Mouse (Mus musculus): ENCODE measurements at regions not wholly inside any gene's neighbourhood (a gene's known extent, or its start where the extent isn't known, plus 50 kb on each side); places are given as distances from the start of the nearest gene placed in this dataset.

GRCm38 (mm10) chr10:99416896-99417479 lies 154.0 kb downstream of the Dusp6 start:
- DNase-seq (ENCODE audit: low read depth), result peak; percentile 77

DNA sequence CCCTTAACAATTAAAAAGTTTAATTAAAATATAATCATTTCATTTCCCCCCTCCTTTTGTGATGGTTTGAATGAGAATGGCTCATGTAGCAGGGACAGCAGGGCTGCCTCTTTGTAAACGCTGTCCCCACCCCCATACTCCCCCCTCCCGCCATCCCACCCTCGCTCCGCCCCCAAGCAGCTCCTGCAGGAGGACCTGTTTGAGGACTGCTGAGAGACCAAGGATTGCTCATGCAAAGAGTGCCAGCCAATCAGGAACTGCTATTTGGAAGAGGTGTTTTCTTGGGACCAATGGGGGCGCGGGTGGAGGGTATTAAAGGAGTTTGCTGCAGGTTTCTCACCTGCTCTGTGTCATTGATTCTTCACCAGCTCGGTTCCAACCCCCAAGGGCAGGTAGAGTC lies 154.6 kb downstream of the Dusp6 start:
- no peak for DNase-seq (ENCODE audit: low read depth)

DNA sequence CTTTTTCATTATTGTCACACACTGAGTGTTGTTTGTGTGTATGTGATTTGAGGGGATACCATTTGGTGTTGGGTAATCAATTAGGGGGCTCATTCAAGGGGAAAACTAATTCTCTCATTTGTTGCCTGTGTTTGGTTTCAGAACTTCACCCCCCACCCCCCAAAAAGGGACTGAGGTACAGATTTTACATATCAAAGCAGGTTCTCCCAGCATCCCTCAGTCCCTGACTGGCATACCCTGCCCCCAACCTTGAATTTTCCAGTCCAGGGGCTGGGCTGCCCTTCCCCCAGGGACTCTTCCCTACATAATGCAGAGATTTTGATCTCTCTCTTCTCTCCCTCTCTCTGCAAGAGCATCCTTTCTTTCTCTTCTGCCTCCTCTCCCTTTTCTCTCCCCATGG lies 155.5 kb downstream of the Dusp6 start:
- no peak for DNase-seq (ENCODE audit: low read depth)

DNA sequence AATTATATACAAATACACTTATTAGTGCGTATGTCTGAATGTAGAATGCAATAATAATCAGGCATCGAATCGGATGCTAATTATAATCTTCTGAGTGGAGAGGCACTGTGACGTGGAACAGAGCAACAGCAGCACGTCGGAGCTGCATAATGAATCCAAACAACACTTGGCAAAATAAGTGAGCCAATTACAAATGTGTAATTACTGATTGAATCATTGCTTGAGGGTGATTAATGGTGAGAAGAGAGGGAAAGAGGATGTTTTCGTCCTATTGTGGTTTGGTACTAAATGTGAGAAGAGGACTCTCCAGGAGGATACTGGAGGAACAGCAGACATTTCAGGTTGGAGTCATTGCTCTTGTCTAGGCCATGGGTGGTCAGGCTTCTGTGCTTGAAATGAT lies 156.5 kb downstream of the Dusp6 start:
- no peak for DNase-seq (ENCODE audit: low read depth)

DNA sequence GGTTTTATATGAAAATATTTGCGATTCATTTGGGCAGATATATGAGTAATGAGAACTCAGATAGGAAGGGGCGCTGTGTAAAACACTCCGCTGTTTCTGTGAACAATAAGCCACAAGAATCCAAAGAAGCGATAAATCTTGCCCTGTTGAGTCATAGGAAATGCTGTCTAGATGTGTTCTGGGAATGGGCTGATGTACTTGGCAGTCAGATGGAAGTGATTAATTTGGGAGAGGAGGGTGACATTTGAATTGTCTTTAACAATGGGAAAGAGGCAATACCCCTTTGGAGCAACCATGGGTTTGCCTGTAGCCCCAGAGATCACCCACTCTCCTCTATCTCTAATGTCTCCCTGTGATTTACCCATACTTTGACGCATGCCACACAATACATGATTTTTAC lies 160.4 kb downstream of the Dusp6 start:
- no peak for DNase-seq (ENCODE audit: low read depth)

- DNase-seq (ENCODE audit: low read depth), result no peak
Measured at GRCm38 (mm10) chr10:99425265-99425664, 162.2 kb downstream of the Dusp6 start.

- DNase-seq (ENCODE audit: low read depth), result no peak
Measured at GRCm38 (mm10) chr10:99430175-99430574, 167.1 kb downstream of the Dusp6 start.

- DNase-seq (ENCODE audit: low read depth), result no peak
Measured at GRCm38 (mm10) chr10:99430669-99431561, 167.9 kb downstream of the Dusp6 start.

GRCm38 (mm10) chr10:99437060-99437459 lies 174.0 kb downstream of the Dusp6 start:
- DNase-seq (ENCODE audit: low read depth), result no peak

GRCm38 (mm10) chr10:99440169-99440568 lies 177.1 kb downstream of the Dusp6 start:
- no peak for DNase-seq (ENCODE audit: low read depth)

- peak; percentile 79 for DNase-seq (ENCODE audit: low read depth)
Measured at GRCm38 (mm10) chr10:99441014-99441413, 178.0 kb downstream of the Dusp6 start.

DNA sequence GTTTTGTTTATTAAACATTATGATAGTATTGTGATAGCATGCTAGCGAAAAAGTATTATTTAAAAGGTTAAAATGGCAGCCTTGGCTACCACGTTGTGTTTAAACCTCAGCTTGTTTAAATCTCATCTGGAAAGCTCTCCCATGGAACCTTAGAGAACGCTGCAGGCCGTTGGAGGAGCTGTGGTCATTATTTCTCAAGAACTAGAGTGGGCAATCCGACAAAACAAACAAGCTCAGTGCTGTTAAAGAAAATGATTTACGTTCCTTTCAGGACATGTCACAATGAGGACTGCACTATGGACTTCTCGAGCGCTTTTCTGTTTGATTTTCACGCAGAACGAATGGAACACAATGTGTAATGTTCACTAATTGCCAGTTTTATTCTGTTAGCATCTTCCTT lies 178.9 kb downstream of the Dusp6 start:
- DNase-seq (ENCODE audit: low read depth), result no peak

- no peak for DNase-seq (ENCODE audit: low read depth)
Measured at GRCm38 (mm10) chr10:99443453-99444170, 180.6 kb downstream of the Dusp6 start.

DNA sequence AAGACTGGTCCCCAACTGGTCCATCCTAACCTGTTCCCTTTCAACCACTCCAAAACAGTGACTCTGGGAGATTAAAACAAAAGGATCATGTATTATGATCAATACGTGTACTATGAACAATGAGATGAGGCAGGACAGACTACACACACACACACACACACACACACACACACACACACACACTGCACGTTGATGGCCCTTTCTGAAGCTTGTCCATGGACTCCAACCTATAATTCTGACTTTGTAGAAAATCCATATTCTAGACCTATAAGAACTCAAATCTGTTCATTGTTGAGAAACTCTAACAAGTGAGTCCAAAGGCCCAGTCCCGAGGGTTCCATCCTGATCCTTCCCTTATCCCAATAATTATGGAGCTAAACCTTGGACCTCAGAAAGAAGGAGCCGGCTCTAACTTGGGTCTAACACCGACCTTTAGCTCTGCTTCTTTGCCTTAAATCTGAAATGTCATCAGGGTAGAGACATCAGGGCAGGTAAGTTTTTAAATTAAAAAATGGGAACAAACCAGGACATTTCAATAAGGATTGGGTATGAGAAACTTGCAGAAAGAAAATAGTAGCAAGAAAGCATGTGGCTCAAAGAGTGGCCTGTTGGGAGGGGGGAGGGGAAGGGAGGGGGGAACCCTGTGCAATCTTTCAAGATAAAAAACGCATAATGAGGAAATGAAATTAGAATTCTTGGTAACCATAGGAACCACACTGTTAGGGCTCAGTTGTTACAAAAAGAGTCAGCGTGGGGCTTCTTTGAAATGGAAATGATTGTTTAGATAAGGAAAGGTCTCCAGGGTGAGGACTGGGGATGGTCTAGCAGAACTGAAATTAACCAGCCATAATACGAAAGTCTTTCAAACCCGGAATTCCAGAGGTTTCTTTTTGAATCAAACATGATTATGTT lies 187.9 kb downstream of the Dusp6 start:
- DNase-seq (ENCODE audit: low read depth), result peak; percentile 50

DNA sequence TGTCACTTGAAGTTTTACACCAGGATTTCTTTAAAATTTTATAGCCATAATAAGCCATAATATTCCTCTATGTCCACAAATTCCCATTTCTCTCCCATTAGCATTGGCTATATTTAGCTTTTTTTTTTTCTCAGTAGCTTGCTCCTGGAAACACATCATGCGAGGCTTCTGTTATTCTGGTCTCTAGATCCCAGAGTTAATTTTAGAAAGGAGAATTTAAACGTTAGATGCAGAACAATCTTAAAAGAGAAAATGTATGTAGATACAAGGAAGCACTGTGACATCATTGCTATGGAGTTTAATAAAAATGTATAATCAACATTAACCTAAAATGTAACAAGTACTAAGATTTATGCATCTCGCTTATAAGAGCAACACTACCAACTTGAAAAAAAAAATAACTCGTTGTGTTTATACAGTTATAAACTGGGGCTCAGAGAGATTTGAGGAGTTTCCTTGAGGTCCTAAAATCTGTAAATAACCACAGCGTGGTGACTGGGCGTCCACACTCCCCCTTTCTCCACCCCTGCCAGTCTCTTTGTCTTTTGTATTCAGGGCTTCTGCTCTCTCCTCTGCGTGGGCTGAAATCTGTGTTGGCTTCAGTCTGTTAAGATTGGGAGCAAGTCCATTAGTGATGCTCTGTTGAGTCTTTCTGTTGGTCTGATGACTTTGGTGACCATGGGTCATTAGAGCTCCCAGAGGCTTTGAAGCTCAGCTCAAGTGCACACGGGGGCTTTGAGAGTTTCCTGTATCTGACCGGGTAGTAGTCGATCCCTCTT lies 188.8 kb downstream of the Dusp6 start:
- no peak for DNase-seq (ENCODE audit: low read depth)

DNA sequence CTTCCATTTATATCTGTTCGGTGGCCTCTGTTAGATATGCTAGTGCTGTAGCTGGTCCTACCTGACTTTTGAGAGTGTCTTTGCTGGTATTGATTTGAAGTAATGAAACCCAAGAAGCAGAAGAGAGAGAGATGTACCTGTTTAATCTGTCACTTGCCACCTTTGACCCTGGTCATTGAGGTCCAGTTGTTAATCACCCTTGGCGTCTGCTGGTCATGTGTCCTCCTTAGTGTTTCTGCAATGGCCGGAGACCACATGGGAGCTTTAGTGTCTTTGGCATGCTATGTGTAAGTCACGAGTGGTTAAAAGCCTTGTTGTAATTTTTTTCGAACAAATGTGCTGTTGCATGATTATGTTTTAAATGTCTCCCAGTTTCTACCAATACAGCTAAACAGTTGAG lies 193.1 kb downstream of the Dusp6 start:
- no peak for DNase-seq (ENCODE audit: low read depth)

DNA sequence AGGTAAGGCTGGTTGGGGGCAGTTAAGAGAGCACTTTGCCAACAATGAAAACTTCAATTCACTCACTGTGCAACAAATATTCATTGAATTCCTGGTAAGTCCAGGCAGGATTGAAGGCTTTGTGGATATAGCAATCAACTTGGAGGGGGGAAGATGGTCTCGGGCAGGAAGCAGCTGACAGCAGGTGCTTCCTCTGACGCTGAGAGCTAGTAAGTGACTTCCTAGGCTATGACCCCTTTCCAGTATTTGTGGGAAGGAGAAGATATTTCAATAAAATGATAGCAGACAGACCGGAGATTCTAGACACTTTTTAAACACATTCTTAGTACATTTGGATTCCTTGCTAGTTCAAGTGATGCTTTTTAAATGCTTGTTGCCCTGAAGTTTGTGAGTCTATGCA lies 195.0 kb downstream of the Dusp6 start:
- DNase-seq (ENCODE audit: low read depth), result peak; percentile 21

GRCm38 (mm10) chr10:99459171-99459660 lies 196.2 kb downstream of the Dusp6 start:
- no peak for DNase-seq (ENCODE audit: low read depth)

GRCm38 (mm10) chr10:99459823-99460361 lies 196.9 kb downstream of the Dusp6 start:
- peak; percentile 83 for DNase-seq (ENCODE audit: low read depth)

- peak; percentile 58 for DNase-seq (ENCODE audit: low read depth)
Measured at GRCm38 (mm10) chr10:99460847-99461445, 197.9 kb downstream of the Dusp6 start.

Measured in naive thymus-derived CD4-positive, alpha-beta T cell, adult 2 months (primary cell).